Mouse (Mus musculus) G1E (cell line): ENCODE data around the gene AL732309.1.

Source experiments
- CTCF ChIP-seq: IDR thresholded peaks from 2 replicates; pipeline ENCODE4 v1.5.1; 2012; ENCODE audit warnings: low read depth, low read length, inconsistent platforms, mixed read lengths
- GATA1 ChIP-seq: IDR thresholded peaks from 2 replicates; pipeline ENCODE4 v1.6.1; 2012; ENCODE audit warnings: borderline replicate concordance, low read length, inconsistent platforms, mixed read lengths
- GATA2 ChIP-seq: IDR thresholded peaks from 2 replicates; pipeline ENCODE4 v1.6.1; 2012; ENCODE audit warnings: low read depth, low read length, inconsistent platforms, borderline replicate concordance
- POLR2AphosphoS5 ChIP-seq: IDR thresholded peaks from 2 replicates; pipeline ENCODE4 v1.6.1; 2012; ENCODE audit warnings: low read depth, low read length, inconsistent platforms; ENCODE audit not compliant: insufficient replicate concordance
- TAL1 ChIP-seq: conservative IDR thresholded peaks from 2 replicates; pipeline ENCODE4 v1.6.1; 2012; ENCODE audit warnings: low read depth, low read length, inconsistent platforms, mixed read lengths

DNA sequence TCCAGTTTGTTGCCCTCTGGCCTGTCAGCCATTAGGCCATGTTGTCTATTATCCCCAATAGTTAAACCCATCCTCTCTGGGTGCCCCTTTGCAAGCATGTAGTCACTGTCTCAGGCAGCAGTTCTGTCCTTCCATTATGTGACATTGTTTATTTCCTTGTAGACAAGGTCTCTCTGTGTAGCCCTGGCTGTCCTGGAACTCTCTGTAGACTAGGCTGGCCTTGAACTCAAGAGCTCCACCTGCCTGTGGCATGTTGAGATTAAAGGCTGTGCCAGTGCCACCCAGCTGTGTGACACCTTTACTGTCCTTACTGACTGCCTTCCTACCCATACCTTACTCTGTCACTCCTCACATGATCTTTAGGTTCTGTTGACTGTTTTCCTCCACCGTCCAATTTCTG lies 5.7 kb upstream of the AL732309.1 start:
- TF ChIP-seq CTCF: peak; percentile 14; the same call in 1 of the 2 replicates
- no peak for TF ChIP-seq GATA2
- no peak for TF ChIP-seq POLR2AphosphoS5
- TF ChIP-seq GATA1: no peak
- TF ChIP-seq TAL1: no peak
